In the genomic region with DNA sequence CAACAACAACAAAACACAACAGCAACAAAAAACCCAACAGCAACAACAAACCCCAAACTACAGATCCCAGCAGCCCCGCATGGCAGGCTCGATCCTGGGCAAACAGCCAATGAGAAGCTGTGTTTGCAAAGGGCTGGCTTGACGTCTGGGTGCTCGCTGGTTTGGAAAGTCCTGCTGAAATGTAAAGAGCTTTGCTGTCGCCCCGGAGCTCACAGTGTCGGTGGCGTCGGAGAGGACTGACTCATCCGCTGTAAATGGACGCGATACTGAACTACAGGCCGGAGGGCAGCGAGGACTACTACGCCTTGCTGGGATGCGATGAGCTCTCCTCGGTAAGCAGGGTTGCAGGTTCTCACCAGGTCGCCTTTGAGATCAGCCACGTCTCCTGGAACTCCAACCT, we compare ENCODE assay signal across 8 mouse cellular contexts. TPM values are rescaled to one million over a fixed set of nuclear protein-coding genes. Genes with fewer than 3 reads are reported as not detected.
DNase-seq lines count a peak whose midpoint lies in the region; ATAC-seq and TF ChIP-seq lines count a peak whose summit lies in the region.

No protein-coding gene starts in this region.

- no peak for TF ChIP-seq CTCF in testis, adult 2 months (IDR thresholded peaks at IDR 0.05; ENCODE audit: control insufficient read depth, insufficient read depth, insufficient replicate concordance, low read depth, low read length)

- TF ChIP-seq POLR2A in testis, adult 2 months (IDR thresholded peaks at IDR 0.05; ENCODE audit: control insufficient read depth, low read depth, low read length) = peak; percentile 50

- under 1% methylated on average over 19 of the region's 19 CpGs for WGBS in forebrain, embryonic 15.5 days
- under 1% methylated on average over 19 of the region's 19 CpGs for WGBS in neural tube, embryonic 14.5 days

- H3K27me3 ChIP-seq in forebrain, embryonic 15.5 days = peaks cover 3% of the 10 kb centered on the region; the same call in 1 of the 2 replicates
- no peaks in the 10 kb centered on the region for H3K27me3 ChIP-seq in neural tube, embryonic 14.5 days (ENCODE audit: control insufficient read depth, insufficient read depth, low read length)
- no peaks in the 10 kb centered on the region for H3K27me3 ChIP-seq in testis, adult 2 months (ENCODE audit: control insufficient read depth, insufficient read depth, low read length)

- no peaks in the 10 kb centered on the region for H3K36me3 ChIP-seq in ES-E14 (ENCODE audit: control insufficient read depth, insufficient read depth, low read length, poor library complexity, severe bottlenecking)
- H3K36me3 ChIP-seq in forebrain, embryonic 15.5 days = no peaks in the 10 kb centered on the region
- no peaks in the 10 kb centered on the region for H3K36me3 ChIP-seq in neural tube, embryonic 14.5 days (ENCODE audit: control insufficient read depth, insufficient read depth, low read length)
- no peaks in the 10 kb centered on the region for H3K36me3 ChIP-seq in testis, adult 2 months (ENCODE audit: control insufficient read depth, insufficient read depth, low read length)

- H3K4me1 ChIP-seq in ES-E14 (ENCODE audit: control insufficient read depth in 2 of 2, insufficient read depth in 2 of 2, low read length in 2 of 2, poor library complexity in 1 of 2) = peaks cover 1 to 5% of the 10 kb centered on the region in 2 experiments; a peak in 3 of 4 replicates
- peaks cover 12% of the 10 kb centered on the region for H3K4me1 ChIP-seq in forebrain, embryonic 15.5 days
- peaks cover 3% of the 10 kb centered on the region for H3K4me1 ChIP-seq in neural tube, embryonic 14.5 days (ENCODE audit: control insufficient read depth, insufficient read depth, low read length)
- H3K4me1 ChIP-seq in testis, adult 2 months (ENCODE audit: control insufficient read depth, insufficient read depth, low read length) = peaks cover 9% of the 10 kb centered on the region

- peak overlapping the region; percentile 79 for H3K4me2 ChIP-seq in forebrain, embryonic 15.5 days (replicated peaks)
- peak overlapping the region; percentile 56 for H3K4me2 ChIP-seq in neural tube, embryonic 14.5 days (ENCODE audit: low read depth, low read length)

- peak; percentile 68 for ATAC-seq in forebrain, embryonic 15.5 days (replicated peaks)
- peak; percentile 74; the same call in 1 of the 2 replicates for ATAC-seq in neural tube, embryonic 14.5 days (ENCODE audit: low read depth)

- no peaks in the 10 kb centered on the region for H3K9me3 ChIP-seq in ES-E14 (ENCODE audit: control insufficient read depth, insufficient read depth, low read depth, low read length)
- H3K9me3 ChIP-seq in forebrain, embryonic 15.5 days = no peaks in the 10 kb centered on the region
- H3K9me3 ChIP-seq in neural tube, embryonic 14.5 days (ENCODE audit: control insufficient read depth, low read length) = no peaks in the 10 kb centered on the region

- peak overlapping the region; percentile 62 to 92 for H3K4me3 ChIP-seq in ES-E14 (ENCODE audit: insufficient read depth in 1 of 2, low read depth in 1 of 2, low read length in 2 of 2, poor library complexity in 1 of 2, severe bottlenecking in 1 of 2)
- H3K4me3 ChIP-seq in forebrain, embryonic 15.5 days = peak overlapping the region; percentile 54
- peak overlapping the region; percentile 56 for H3K4me3 ChIP-seq in neural tube, embryonic 14.5 days (ENCODE audit: low read depth, low read length)
- H3K4me3 ChIP-seq in testis, adult 2 months (ENCODE audit: control insufficient read depth, low read depth, low read length) = peak overlapping the region; percentile 81

- DNase-seq in ES-E14 (ENCODE audit: low read depth, low spot score) = peak; percentile 63
- DNase-seq in cerebellum, adult 11-12 months = peak; percentile 91
- DNase-seq in heart, postnatal 25 days (ENCODE audit: low spot score) = peak; percentile 47
- DNase-seq in layer of hippocampus, adult 18-20 months (ENCODE audit: low spot score in 2 of 2) = peak; percentile 83 to 92
- DNase-seq in lung, adult 18-20 months = peak; percentile 82 to 88

- in situ Hi-C loops in ES-E14 (cut with MboI; ENCODE audit: low sequenced_read_pairs in 2 of 2, unreplicated experiment in 2 of 2) = no loop called here

- no peak overlapping the region for H3K27ac ChIP-seq in ES-E14 (ENCODE audit: insufficient read depth, low read depth, low read length, poor library complexity, severe bottlenecking)
- H3K27ac ChIP-seq in forebrain, embryonic 15.5 days (replicated peaks) = peak overlapping the region; percentile 40; the same call in 1 of the 2 replicates
- H3K27ac ChIP-seq in neural tube, embryonic 14.5 days (ENCODE audit: low read depth, low read length) = peak overlapping the region; percentile 50; the same call in 1 of the 2 replicates
- H3K27ac ChIP-seq in testis, adult 2 months (ENCODE audit: control insufficient read depth, insufficient read depth, low read depth, low read length) = no peak overlapping the region

- H3K9ac ChIP-seq in ES-E14 (ENCODE audit: insufficient read depth, low read depth, low read length, poor library complexity, severe bottlenecking) = peak overlapping the region; percentile 50
- H3K9ac ChIP-seq in forebrain, embryonic 15.5 days (replicated peaks) = peak overlapping the region; percentile 57
- H3K9ac ChIP-seq in neural tube, embryonic 14.5 days (replicated peaks; ENCODE audit: low read depth, low read length) = peak overlapping the region; percentile 53

- intact Hi-C loops in heart, postnatal 25 days (cut with DNase I) = loop anchor here (5.0 kb wide), 1 partner anchor 41 kb away; no protein-coding TSS in a partner anchor

TF ChIP-seq in ES-E14, 5 proteins besides CTCF, POLR2A, EP300 and RAD21:
- TF ChIP-seq HCFC1 (IDR thresholded peaks at IDR 0.05; ENCODE audit: borderline replicate concordance, insufficient read depth, low read length) (peak; percentile 88), MAFK (IDR thresholded peaks at IDR 0.05; ENCODE audit: insufficient read depth, low read depth, low read length) (no peak), CHD2 (IDR thresholded peaks at IDR 0.05; ENCODE audit: low read depth, low read length) (no peak)

RNA-seq across cellular contexts. Expression of gene Dnajc12, which starts 4.2 kb away (rescaled TPM):
- 4.7 and 8.4 TPM in 2 replicates for total RNA-seq in ES-E14 (2012; rRNA removed)
- 7.2 and 9.0 TPM in 2 replicates for polyA plus RNA-seq in forebrain, embryonic 15.5 days (2015; fragmentation: Nextera tagmentation; extraction: Ambion mirVana)
- total RNA-seq in heart, postnatal 25 days (2021) = 10 to 100 TPM in 1 of 2 experiments, 1 to 10 TPM in 1; 8.7 to 11.2 TPM
- 10 to 100 TPM; 20.8 to 23.4 TPM for total RNA-seq in layer of hippocampus, adult 18-20 months (2021)
- 27.2 and 31.9 TPM in 2 replicates for polyA plus RNA-seq in neural tube, embryonic 14.5 days (2014; fragmentation: Nextera tagmentation; extraction: Ambion mirVana)
- polyA plus RNA-seq in testis, adult 2 months (2012; rRNA removed) = 1.6 and 1.7 TPM in 2 replicates

RNA-seq across cellular contexts. Expression of gene Sirt1, which starts 4.9 kb away (rescaled TPM):
- total RNA-seq in ES-E14 (2012; rRNA removed) = 27.1 and 34.5 TPM in 2 replicates
- 4.7 and 5.2 TPM in 2 replicates for polyA plus RNA-seq in forebrain, embryonic 15.5 days (2015; fragmentation: Nextera tagmentation; extraction: Ambion mirVana)
- 10 to 100 TPM in 1 of 2 experiments, 1 to 10 TPM in 1; 9.9 to 12.0 TPM for total RNA-seq in heart, postnatal 25 days (2021)
- total RNA-seq in layer of hippocampus, adult 18-20 months (2021) = 10 to 100 TPM; 12.7 to 15.3 TPM
- polyA plus RNA-seq in neural tube, embryonic 14.5 days (2014; fragmentation: Nextera tagmentation; extraction: Ambion mirVana) = 7.3 and 7.6 TPM in 2 replicates
- polyA plus RNA-seq in testis, adult 2 months (2012; rRNA removed) = 5.8 and 7.0 TPM in 2 replicates

RNA-seq across cellular contexts. Expression of gene Gm7075, which starts 35.1 kb away (rescaled TPM):
- total RNA-seq in ES-E14 (2012; rRNA removed) = 1.7 and 2.2 TPM in 2 replicates
- not detected in 2 replicates for polyA plus RNA-seq in forebrain, embryonic 15.5 days (2015; fragmentation: Nextera tagmentation; extraction: Ambion mirVana)
- not detected for total RNA-seq in heart, postnatal 25 days (2021)
- not detected for total RNA-seq in layer of hippocampus, adult 18-20 months (2021)
- polyA plus RNA-seq in neural tube, embryonic 14.5 days (2014; fragmentation: Nextera tagmentation; extraction: Ambion mirVana) = not detected in 2 replicates
- polyA plus RNA-seq in testis, adult 2 months (2012; rRNA removed) = 0.88 TPM in 1 of 2 replicates, not detected in the other

RNA-seq across cellular contexts. Expression of gene Ctnna3, which starts 43.5 kb away (rescaled TPM):
- total RNA-seq in ES-E14 (2012; rRNA removed) = not detected in 2 replicates
- 0.65 and 1.1 TPM in 2 replicates for polyA plus RNA-seq in forebrain, embryonic 15.5 days (2015; fragmentation: Nextera tagmentation; extraction: Ambion mirVana)
- total RNA-seq in heart, postnatal 25 days (2021) = 10 to 100 TPM; 53.1 to 57.2 TPM
- total RNA-seq in layer of hippocampus, adult 18-20 months (2021) = 1 to 10 TPM; 1.4 to 2.6 TPM
- polyA plus RNA-seq in neural tube, embryonic 14.5 days (2014; fragmentation: Nextera tagmentation; extraction: Ambion mirVana) = 10.8 and 16.5 TPM in 2 replicates
- polyA plus RNA-seq in testis, adult 2 months (2012; rRNA removed) = 35.0 and 38.9 TPM in 2 replicates

Comparison
In these comparisons a context has a peak if more than half of its experiments do, and no peak if none do; other contexts are left out.
1. H3K27ac ChIP-seq: peak in forebrain, embryonic 15.5 days (single experiment) and neural tube, embryonic 14.5 days (single experiment); none in ES-E14 (single experiment) and testis, adult 2 months (single experiment).
2. Peak in every context shown above with its lines, with median percentiles within 50 percentile points of each other: DNase-seq, H3K4me3 ChIP-seq and H3K9ac ChIP-seq.